Mouse (Mus musculus): ENCODE measurements around the gene Ell2. TPM values are rescaled to one million over a fixed set of nuclear protein-coding genes. Genes with fewer than 3 reads are reported as not detected.

Ell2 gene
- 4.6 and 6.2 TPM in 2 replicates for polyA plus RNA-seq (2015; fragmentation: Nextera tagmentation; extraction: Ambion mirVana)

- H3K4me1 ChIP-seq (replicated peaks), result peaks cover 13% of the 10 kb centered on the region
- H3K4me3 ChIP-seq, result peak within 1 kb of the TSS; percentile 81
- no peaks in the 10 kb centered on the region for H3K27me3 ChIP-seq
- H3K27ac ChIP-seq, result peak within 1 kb of the TSS; percentile 81
- peak within 1 kb of the TSS; percentile 77 for H3K9ac ChIP-seq
- 98% methylated on average over 1 of the region's 1 CpGs for WGBS
- H3K9me3 ChIP-seq (replicated peaks), result no peaks in the 10 kb centered on the region
- ATAC-seq (replicated peaks; ENCODE audit: insufficient number of reproducible peaks, insufficient read depth, low FRiP score, low read depth), result no peak
- H3K4me2 ChIP-seq, result peak within 1 kb of the TSS; percentile 85
- H3K36me3 ChIP-seq, result no peaks in the 10 kb centered on the region
Measured at GRCm38 (mm10) chr13:75706457-75706856, at the start of gene Ell2. Gene Ell2 (plus strand): TSS chr13:75706757.

GRCm38 (mm10) chr13:75685438-75685837 lies 21.1 kb upstream of the Ell2 start:
- no peak overlapping the region for H3K9ac ChIP-seq
- 55% methylated on average over 3 of the region's 3 CpGs for WGBS
- H3K36me3 ChIP-seq, result no peaks in the 10 kb centered on the region
- H3K9me3 ChIP-seq (replicated peaks), result no peaks in the 10 kb centered on the region
- H3K27me3 ChIP-seq, result no peaks in the 10 kb centered on the region
- H3K27ac ChIP-seq, result no peak overlapping the region
- no peak overlapping the region for H3K4me2 ChIP-seq
- H3K4me3 ChIP-seq, result no peak overlapping the region
- no peaks in the 10 kb centered on the region for H3K4me1 ChIP-seq (replicated peaks)
- ATAC-seq (replicated peaks; ENCODE audit: insufficient number of reproducible peaks, insufficient read depth, low FRiP score, low read depth), result no peak

- no peaks in the 10 kb centered on the region for H3K27me3 ChIP-seq
- no peaks in the 10 kb centered on the region for H3K9me3 ChIP-seq (replicated peaks)
- no peak overlapping the region for H3K27ac ChIP-seq
- no peak for ATAC-seq (replicated peaks; ENCODE audit: insufficient number of reproducible peaks, insufficient read depth, low FRiP score, low read depth)
- WGBS, result 65% methylated on average over 4 of the region's 4 CpGs
- H3K4me1 ChIP-seq (replicated peaks), result no peaks in the 10 kb centered on the region
- H3K4me2 ChIP-seq, result no peak overlapping the region
- H3K9ac ChIP-seq, result no peak overlapping the region
- no peak overlapping the region for H3K4me3 ChIP-seq
- H3K36me3 ChIP-seq, result no peaks in the 10 kb centered on the region
Measured at GRCm38 (mm10) chr13:75686995-75687394, 19.6 kb upstream of the Ell2 start.

- H3K27me3 ChIP-seq, result no peaks in the 10 kb centered on the region
- no peaks in the 10 kb centered on the region for H3K36me3 ChIP-seq
- no peak for ATAC-seq (replicated peaks; ENCODE audit: insufficient number of reproducible peaks, insufficient read depth, low FRiP score, low read depth)
- H3K4me2 ChIP-seq, result no peak overlapping the region
- no peaks in the 10 kb centered on the region for H3K4me1 ChIP-seq (replicated peaks)
- no peak overlapping the region for H3K9ac ChIP-seq
- H3K9me3 ChIP-seq (replicated peaks), result no peaks in the 10 kb centered on the region
- no peak overlapping the region for H3K4me3 ChIP-seq
- H3K27ac ChIP-seq, result no peak overlapping the region
Measured at GRCm38 (mm10) chr13:75691625-75692024, 14.9 kb upstream of the Ell2 start.

GRCm38 (mm10) chr13:75693081-75693480 lies 13.5 kb upstream of the Ell2 start:
- Histone ChIP-seq H3K27me3 (no peaks in the 10 kb centered on the region), H3K4me3 (no peak overlapping the region), H3K4me2 (no peak overlapping the region), H3K9me3 (replicated peaks) (no peaks in the 10 kb centered on the region), H3K36me3 (no peaks in the 10 kb centered on the region), H3K27ac (no peak overlapping the region), H3K9ac (no peak overlapping the region), H3K4me1 (replicated peaks) (no peaks in the 10 kb centered on the region)
- no peak for ATAC-seq (replicated peaks; ENCODE audit: insufficient number of reproducible peaks, insufficient read depth, low FRiP score, low read depth)

GRCm38 (mm10) chr13:75702814-75703213 lies 3.7 kb upstream of the Ell2 start:
- 74% methylated on average over 5 of the region's 5 CpGs for WGBS
- no peaks in the 10 kb centered on the region for H3K4me1 ChIP-seq (replicated peaks)
- no peak for ATAC-seq (replicated peaks; ENCODE audit: insufficient number of reproducible peaks, insufficient read depth, low FRiP score, low read depth)
- H3K36me3 ChIP-seq, result no peaks in the 10 kb centered on the region
- H3K4me3 ChIP-seq, result no peak overlapping the region
- H3K27me3 ChIP-seq, result no peaks in the 10 kb centered on the region
- no peak overlapping the region for H3K27ac ChIP-seq
- no peaks in the 10 kb centered on the region for H3K9me3 ChIP-seq (replicated peaks)
- no peak overlapping the region for H3K9ac ChIP-seq
- H3K4me2 ChIP-seq, result no peak overlapping the region

GRCm38 (mm10) chr13:75706882-75707816 lies 592 bp downstream of the Ell2 start:
- WGBS, result 6% methylated on average over 58 of the region's 64 CpGs
- Histone ChIP-seq H3K27ac (peak overlapping the region; percentile 81), H3K9ac (peak overlapping the region; percentile 77), H3K4me3 (peak overlapping the region; percentile 81), H3K4me2 (peak overlapping the region; percentile 85), H3K9me3 (replicated peaks) (no peaks in the 10 kb centered on the region), H3K4me1 (replicated peaks) (peaks cover 13% of the 10 kb centered on the region), H3K36me3 (no peaks in the 10 kb centered on the region), H3K27me3 (no peaks in the 10 kb centered on the region)
- peak; percentile 100 for ATAC-seq (replicated peaks; ENCODE audit: insufficient number of reproducible peaks, insufficient read depth, low FRiP score, low read depth)

GRCm38 (mm10) chr13:75707821-75708636 lies 1.5 kb downstream of the Ell2 start:
- Histone ChIP-seq H3K27ac (peak overlapping the region; percentile 81), H3K27me3 (no peaks in the 10 kb centered on the region), H3K4me1 (replicated peaks) (peaks cover 13% of the 10 kb centered on the region), H3K9me3 (replicated peaks) (no peaks in the 10 kb centered on the region), H3K36me3 (no peaks in the 10 kb centered on the region), H3K4me2 (peak overlapping the region; percentile 85), H3K9ac (peak overlapping the region; percentile 77), H3K4me3 (peak overlapping the region; percentile 81)
- peak; percentile 69 for ATAC-seq (replicated peaks; ENCODE audit: insufficient number of reproducible peaks, insufficient read depth, low FRiP score, low read depth)
- under 1% methylated on average over 82 of the region's 83 CpGs for WGBS

- peak overlapping the region; percentile 81 for H3K4me3 ChIP-seq
- peak overlapping the region; percentile 81 for H3K27ac ChIP-seq
- WGBS, result 5% methylated on average over 8 of the region's 8 CpGs
- peak overlapping the region; percentile 77 for H3K9ac ChIP-seq
- H3K9me3 ChIP-seq (replicated peaks), result no peaks in the 10 kb centered on the region
- no peak for ATAC-seq (replicated peaks; ENCODE audit: insufficient number of reproducible peaks, insufficient read depth, low FRiP score, low read depth)
- H3K4me1 ChIP-seq (replicated peaks), result peaks cover 13% of the 10 kb centered on the region
- H3K27me3 ChIP-seq, result no peaks in the 10 kb centered on the region
- peak overlapping the region; percentile 85 for H3K4me2 ChIP-seq
- no peaks in the 10 kb centered on the region for H3K36me3 ChIP-seq
Measured at GRCm38 (mm10) chr13:75708637-75709002, 2.1 kb downstream of the Ell2 start.

GRCm38 (mm10) chr13:75709026-75709778 lies 2.6 kb downstream of the Ell2 start:
- Histone ChIP-seq H3K4me2 (peak overlapping the region; percentile 85), H3K9me3 (replicated peaks) (no peaks in the 10 kb centered on the region), H3K36me3 (no peaks in the 10 kb centered on the region), H3K27me3 (no peaks in the 10 kb centered on the region), H3K4me3 (peak overlapping the region; percentile 81), H3K27ac (no peak overlapping the region), H3K9ac (0 out of 2 replicates have a peak overlapping the region, but pooled peaks have one; percentile 77), H3K4me1 (replicated peaks) (peaks cover 13% of the 10 kb centered on the region)
- WGBS, result 35% methylated on average over 4 of the region's 4 CpGs
- no peak for ATAC-seq (replicated peaks; ENCODE audit: insufficient number of reproducible peaks, insufficient read depth, low FRiP score, low read depth)

- H3K4me3 ChIP-seq, result 0 out of 2 replicates have a peak overlapping the region, but pooled peaks have one; percentile 14
- ATAC-seq (replicated peaks; ENCODE audit: insufficient number of reproducible peaks, insufficient read depth, low FRiP score, low read depth), result no peak
- 72% methylated on average over 6 of the region's 6 CpGs for WGBS
Measured at GRCm38 (mm10) chr13:75710152-75710551, 3.6 kb downstream of the Ell2 start.

More at GRCm38 (mm10) chr13:75710152-75710551, 3.6 kb downstream of the Ell2 start:
- no peak overlapping the region for H3K27ac ChIP-seq
- no peak overlapping the region; the same call in 1 of the 2 replicates for H3K4me2 ChIP-seq
- no peaks in the 10 kb centered on the region for H3K36me3 ChIP-seq
- H3K4me1 ChIP-seq (replicated peaks), result peaks cover 13% of the 10 kb centered on the region
- H3K9me3 ChIP-seq (replicated peaks), result no peaks in the 10 kb centered on the region
- H3K27me3 ChIP-seq, result no peaks in the 10 kb centered on the region
- no peak overlapping the region for H3K9ac ChIP-seq
